Mouse (Mus musculus) kidney, adult 2 months (tissue): ENCODE measurements around the gene Plcxd2.

Source experiments
- CTCF ChIP-seq: fragments of 200-500 bp; conservative IDR thresholded peaks from 2 replicates; pipeline ENCODE4 v1.5.1; 2011; ENCODE audit warnings: low read depth, mild to moderate bottlenecking, control low read depth, low read length, moderate library complexity, mixed read lengths; ENCODE audit not compliant: insufficient read depth, insufficient read length
- POLR2A ChIP-seq: fragments of 200-500 bp; IDR thresholded peaks from one replicate; pipeline ENCODE4 v1.6.1; 2011; ENCODE audit warnings: low read depth, low read length, control low read depth

DNA sequence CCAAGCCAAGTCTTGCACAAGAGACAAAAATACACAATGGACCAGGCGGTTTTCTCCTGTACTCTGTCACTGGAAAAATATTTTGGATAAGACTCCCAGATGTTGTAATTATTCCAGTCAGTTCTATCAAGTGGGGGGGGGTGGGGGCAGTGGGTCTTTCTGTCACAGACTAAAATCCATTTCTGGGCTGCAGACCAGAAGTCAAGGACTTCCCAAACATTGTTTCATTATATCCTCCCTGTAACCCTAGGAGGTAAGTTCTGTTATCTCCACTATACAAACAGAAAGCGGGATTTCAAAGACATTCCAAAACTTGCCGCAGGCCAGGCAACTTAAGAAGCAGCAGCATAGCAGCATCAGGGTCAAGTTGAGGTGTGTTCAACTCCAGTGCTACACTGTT is 82.4 kb downstream of the Plcxd2 start:
- no peak for TF ChIP-seq CTCF
- TF ChIP-seq POLR2A: no peak
